In genomic region chr13:83730155-83730712, GRCm38 (mm10) we compare ENCODE assay signal across 8 mouse cellular contexts.
A peak's percentile ranks its signal among the peaks of the same experiment; 100 is the strongest.
DNase-seq lines count a peak whose midpoint lies in the region; ATAC-seq lines count a peak whose summit lies in the region.

No protein-coding gene starts in this region.

- no peaks in the 10 kb centered on the region for H3K9me3 ChIP-seq in forebrain, embryonic 16.5 days (ENCODE audit: control insufficient read depth, low read length)
- H3K9me3 ChIP-seq in liver, embryonic 16.5 days (replicated peaks; ENCODE audit: control insufficient read depth, low read length), result no peaks in the 10 kb centered on the region

- peak overlapping the region; percentile 100 for H3K27ac ChIP-seq in forebrain, embryonic 16.5 days (ENCODE audit: low read length)
- H3K27ac ChIP-seq in liver, embryonic 16.5 days (ENCODE audit: low read length), result no peak overlapping the region

- peak overlapping the region; percentile 74 for H3K4me3 ChIP-seq in forebrain, embryonic 16.5 days (replicated peaks; ENCODE audit: low read length)
- peak overlapping the region; percentile 58 for H3K4me3 ChIP-seq in liver, embryonic 16.5 days (ENCODE audit: low read depth, low read length)

- H3K4me1 ChIP-seq in forebrain, embryonic 16.5 days (replicated peaks; ENCODE audit: control insufficient read depth, insufficient read depth, low read length), result no peaks in the 10 kb centered on the region
- no peaks in the 10 kb centered on the region; the same call in 1 of the 2 replicates for H3K4me1 ChIP-seq in liver, embryonic 16.5 days (ENCODE audit: control insufficient read depth, low read depth, low read length)

- no peak for DNase-seq in cerebellum, postnatal 36 days
- peak; percentile 29 to 64 for DNase-seq in B cell, adult 2 months
- no peak for DNase-seq in testis, postnatal 14 days (ENCODE audit: low spot score)
- DNase-seq in layer of hippocampus, postnatal 10 days (ENCODE audit: low spot score in 2 of 2), result no peak

- peak overlapping the region; percentile 80 for H3K4me2 ChIP-seq in forebrain, embryonic 16.5 days (ENCODE audit: low read length)
- peak overlapping the region; percentile 74 for H3K4me2 ChIP-seq in liver, embryonic 16.5 days (ENCODE audit: low read depth, low read length)

- WGBS in forebrain, embryonic 16.5 days, result under 1% methylated on average over 16 of the region's 16 CpGs
- WGBS in liver, embryonic 16.5 days (ENCODE audit: insufficient replicate concordance), result 2% methylated on average over 16 of the region's 16 CpGs

- no peaks in the 10 kb centered on the region for H3K36me3 ChIP-seq in forebrain, embryonic 16.5 days (ENCODE audit: control insufficient read depth, insufficient read depth)
- H3K36me3 ChIP-seq in liver, embryonic 16.5 days (ENCODE audit: control insufficient read depth, insufficient read depth), result no peaks in the 10 kb centered on the region

- peak; percentile 12 for ATAC-seq in cerebellum, adult (ENCODE audit: insufficient number of reproducible peaks, low FRiP score, low TSS enrichment)
- no peak for ATAC-seq in forebrain, embryonic 16.5 days
- ATAC-seq in liver, embryonic 16.5 days (ENCODE audit: low read depth), result no peak
- ATAC-seq in inflammation-experienced regulatory T-cells, adult 6 months, result no peak

- H3K27me3 ChIP-seq in forebrain, embryonic 16.5 days (replicated peaks; ENCODE audit: control insufficient read depth, insufficient read depth, low read length), result no peaks in the 10 kb centered on the region
- peaks cover 85% of the 10 kb centered on the region for H3K27me3 ChIP-seq in liver, embryonic 16.5 days (ENCODE audit: control insufficient read depth, insufficient read depth, low read depth, low read length)

- H3K9ac ChIP-seq in forebrain, embryonic 16.5 days (replicated peaks; ENCODE audit: low read depth, low read length), result peak overlapping the region; percentile 100
- no peak overlapping the region for H3K9ac ChIP-seq in liver, embryonic 16.5 days (ENCODE audit: low read depth, low read length)

Comparison
In these comparisons a context has a peak if more than half of its experiments do, and no peak if none do; other contexts are left out.
1. DNase-seq: peak in B cell, adult 2 months (2 of 2); none in cerebellum, postnatal 36 days (0 of 2), testis, postnatal 14 days (single experiment) and layer of hippocampus, postnatal 10 days (0 of 2).